Mouse (Mus musculus): ENCODE results near the gene Gm21874. TPM values are rescaled to one million over a fixed set of nuclear protein-coding genes. Genes with fewer than 3 reads are reported as not detected.
"Not testable (repeated sequence)": the region's sequence is repeated elsewhere in the genome, so short reads cannot be mapped to it uniquely, and the experiment has no call there.

The Gm21874 gene
- total RNA-seq (2017): not detected in 3 replicates

GRCm38 (mm10) chrY:9416048-9416447 lies at the start of gene Gm21874:
Gene Gm21874 (minus strand): TSS chrY:9416148.
- ATAC-seq (replicated peaks; ENCODE audit: insufficient number of reproducible peaks, low FRiP score, low TSS enrichment, poor library complexity, severe bottlenecking): not testable (repeated sequence)

Other genes with a start within 250 kb of the Gm21874 start
- not detected in 3 replicates for gene Gm21721, start 214.0 kb downstream of the Gm21874 start, total RNA-seq (2017)
- gene Gm21812, start 69.0 kb downstream of the Gm21874 start, total RNA-seq (2017): not detected in 3 replicates

Measured in monocyte, adult 5-6 weeks (primary cell).